Mouse (Mus musculus) ZHBTc4 (cell line): ENCODE measurements around the gene Pdilt.
"Not testable (repeated sequence)": the region's sequence is repeated elsewhere in the genome, so short reads cannot be mapped to it uniquely, and the experiment has no call there.

ENCODE experiments used
- DNase-seq: peaks from one replicate; pipeline ENCODE4 v3.0.0-alpha.2; 2011; ENCODE audit warnings: low read depth, low spot score

The Pdilt gene

GRCm38 (mm10) chr7:119523389-119523788, at the start of gene Pdilt:
Gene Pdilt (minus strand): TSS chr7:119523489.
- DNase-seq, result no peak

- DNase-seq, result not testable (repeated sequence)
Observed at GRCm38 (mm10) chr7:119562476-119562875, 39.2 kb upstream of the Pdilt start.

- no peak for DNase-seq
Observed at GRCm38 (mm10) chr7:119561441-119561840, 38.2 kb upstream of the Pdilt start.

- no peak for DNase-seq
Observed at GRCm38 (mm10) chr7:119560452-119560835, 37.2 kb upstream of the Pdilt start.

GRCm38 (mm10) chr7:119559789-119560451, 36.6 kb upstream of the Pdilt start:
- no peak for DNase-seq

GRCm38 (mm10) chr7:119554040-119554439, 30.8 kb upstream of the Pdilt start, which contains the start of gene Acsm2:
Gene Acsm2 (plus strand): TSS chr7:119554340.
- no peak for DNase-seq

- DNase-seq, result no peak
Observed at GRCm38 (mm10) chr7:119550471-119551222, 27.4 kb upstream of the Pdilt start.

- DNase-seq, result peak; percentile 16
Observed at GRCm38 (mm10) chr7:119545572-119545971, 22.3 kb upstream of the Pdilt start.

- DNase-seq, result no peak
Observed at GRCm38 (mm10) chr7:119542445-119542844, 19.2 kb upstream of the Pdilt start.

- DNase-seq, result no peak
Observed at GRCm38 (mm10) chr7:119534389-119534788, 11.1 kb upstream of the Pdilt start.

- DNase-seq, result no peak
Observed at GRCm38 (mm10) chr7:119532924-119533323, 9.6 kb upstream of the Pdilt start.

GRCm38 (mm10) chr7:119528617-119529016, 5.3 kb upstream of the Pdilt start:
- no peak for DNase-seq

- no peak for DNase-seq
Observed at GRCm38 (mm10) chr7:119527548-119527947, 4.3 kb upstream of the Pdilt start.

- no peak for DNase-seq
Observed at GRCm38 (mm10) chr7:119527135-119527534, 3.8 kb upstream of the Pdilt start.

GRCm38 (mm10) chr7:119526486-119526885, 3.2 kb upstream of the Pdilt start:
- no peak for DNase-seq

GRCm38 (mm10) chr7:119525881-119526281, 2.6 kb upstream of the Pdilt start:
- DNase-seq, result no peak

GRCm38 (mm10) chr7:119522385-119522784, 904 bp downstream of the Pdilt start:
- DNase-seq, result no peak

- no peak for DNase-seq
Observed at GRCm38 (mm10) chr7:119521816-119522215, 1.5 kb downstream of the Pdilt start.

GRCm38 (mm10) chr7:119519654-119520053, 3.6 kb downstream of the Pdilt start:
- DNase-seq, result peak; percentile 77

GRCm38 (mm10) chr7:119519163-119519562, 4.1 kb downstream of the Pdilt start, which contains the start of gene Acsm5:
Gene Acsm5 (plus strand): TSS chr7:119519463.
- no peak for DNase-seq

- no peak for DNase-seq
Observed at GRCm38 (mm10) chr7:119516272-119516558, 7.1 kb downstream of the Pdilt start.

- peak; percentile 35 for DNase-seq
Observed at GRCm38 (mm10) chr7:119515492-119516271, 7.6 kb downstream of the Pdilt start.
